Mouse (Mus musculus): ENCODE measurements around the gene Mri1.

Mri1 gene

GRCm38 (mm10) chr8:84202938-84203917 is 53.9 kb downstream of the Mri1 start:
- DNase-seq (ENCODE audit: low read depth, low spot score) = no peak

- DNase-seq (ENCODE audit: low read depth, low spot score) = no peak
Observed at GRCm38 (mm10) chr8:84202466-84202865, 54.7 kb downstream of the Mri1 start.

- no peak for DNase-seq (ENCODE audit: low read depth, low spot score)
Observed at GRCm38 (mm10) chr8:84201545-84202245, 55.4 kb downstream of the Mri1 start.

GRCm38 (mm10) chr8:84200652-84201544 is 56.2 kb downstream of the Mri1 start:
- DNase-seq (ENCODE audit: low read depth, low spot score) = no peak

- no peak for DNase-seq (ENCODE audit: low read depth, low spot score)
Observed at GRCm38 (mm10) chr8:84200126-84200555, 57.0 kb downstream of the Mri1 start.
